Comparison of ENCODE assay signal across 8 mouse cellular contexts in the genomic region with DNA sequence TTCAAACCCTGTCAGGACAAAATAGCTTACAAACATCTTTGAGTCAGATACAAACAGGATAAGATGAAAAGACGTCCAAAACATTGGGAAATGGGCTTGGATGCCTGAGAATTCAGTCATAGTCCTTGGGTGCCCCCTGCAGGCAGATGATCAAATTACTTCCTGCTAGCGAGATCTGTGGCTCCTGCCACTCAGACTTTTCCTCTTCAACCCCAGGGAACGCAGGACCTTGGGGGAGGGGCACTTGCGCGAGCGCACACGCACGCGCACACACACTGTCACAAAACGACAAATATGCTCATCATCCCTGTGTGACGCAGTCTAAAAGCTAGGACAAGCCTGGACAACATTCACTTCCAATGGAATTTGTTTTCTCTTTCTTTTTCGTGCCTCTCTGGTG. TPM values are rescaled to one million over a fixed set of nuclear protein-coding genes. Genes with fewer than 3 reads are reported as not detected.
DNase-seq lines count a peak whose midpoint lies in the region; ATAC-seq lines count a peak whose summit lies in the region.

No protein-coding gene starts in this region.

- peak; percentile 90 for DNase-seq in R1 (ENCODE audit: low read depth, low spot score)
- DNase-seq in cerebellum, postnatal 36 days: peak; percentile 96 to 98
- DNase-seq in gastrocnemius, adult 18-20 months (ENCODE audit: low spot score): peak; percentile 91
- peak; percentile 87 for DNase-seq in left cerebral cortex, adult 11 months (ENCODE audit: low spot score)
- DNase-seq in lung, postnatal 36 days: peak; percentile 96
- DNase-seq in retina, embryonic 14.5 days (ENCODE audit: low spot score): peak; percentile 98
- peak; percentile 77 to 82 for DNase-seq in thymus, postnatal 36 days

- H3K4me3 ChIP-seq in hindbrain, embryonic 16.5 days (ENCODE audit: low read length): peak overlapping the region; percentile 16

- no peaks in the 10 kb centered on the region for H3K9me3 ChIP-seq in hindbrain, embryonic 16.5 days (ENCODE audit: control insufficient read depth, low read length)

- H3K27ac ChIP-seq in hindbrain, embryonic 16.5 days (ENCODE audit: low read depth, low read length): no peak overlapping the region

- 0 out of 2 replicates have a peak, but pooled peaks have one; percentile 12 for ATAC-seq in hindbrain, embryonic 16.5 days

- H3K4me1 ChIP-seq in hindbrain, embryonic 16.5 days (ENCODE audit: control insufficient read depth, insufficient read depth, low read depth, low read length): peaks cover 23% of the 10 kb centered on the region

- H3K27me3 ChIP-seq in hindbrain, embryonic 16.5 days (replicated peaks; ENCODE audit: control insufficient read depth, insufficient read depth, low read length): no peaks in the 10 kb centered on the region

- peak overlapping the region; percentile 58 for H3K4me2 ChIP-seq in hindbrain, embryonic 16.5 days (ENCODE audit: low read length)

- peak overlapping the region; percentile 19 for H3K9ac ChIP-seq in hindbrain, embryonic 16.5 days (ENCODE audit: low read depth, low read length)

- H3K36me3 ChIP-seq in hindbrain, embryonic 16.5 days (ENCODE audit: control insufficient read depth, insufficient read depth, low read length): no peaks in the 10 kb centered on the region

- 2% methylated on average over 12 of the region's 12 CpGs for WGBS in hindbrain, embryonic 16.5 days

RNA-seq across cellular contexts. Expression of a gene that starts 11.9 kb away (rescaled TPM):
- not detected for total RNA-seq in gastrocnemius, adult 18-20 months (2021)
- polyA plus RNA-seq in hindbrain, embryonic 16.5 days (2015; fragmentation: Nextera tagmentation; extraction: Ambion mirVana): 0.08 and 0.10 TPM in 2 replicates

RNA-seq across cellular contexts. Expression of a gene that starts 12.6 kb away (rescaled TPM):
- 10 to 100 TPM; 11.8 to 12.9 TPM for total RNA-seq in gastrocnemius, adult 18-20 months (2021)
- polyA plus RNA-seq in hindbrain, embryonic 16.5 days (2015; fragmentation: Nextera tagmentation; extraction: Ambion mirVana): 99.8 and 124 TPM in 2 replicates
